Mouse (Mus musculus) heart, postnatal 0 days (tissue): ENCODE data around the gene Cdca5. TPM values are rescaled to one million over a fixed set of nuclear protein-coding genes. Genes with fewer than 3 reads are reported as not detected.
A peak's percentile ranks its signal among the peaks of the same experiment; 100 is the strongest.

Experiments used
- ATAC-seq: fragments of 200-750 bp; cut with Nextera tagmentation; 2 replicates; pipeline ENCODE4 v1.8.0; 2017; ENCODE audit warnings: low read depth, moderate number of reproducible peaks, moderate library complexity; ENCODE audit not compliant: insufficient read depth
- DNase-seq: peaks from one replicate; pipeline ENCODE4 v3.0.0-alpha.2; 2016; ENCODE audit warnings: low spot score
- H3K27ac ChIP-seq: fragments of 300-500 bp; sonication (generic); 2 replicates; pipeline ENCODE4 v1.5.1; 2014; ENCODE audit warnings: low read depth, mild to moderate bottlenecking
- H3K27me3 ChIP-seq: fragments of 300-500 bp; sonication (generic); 2 replicates; pipeline ENCODE4 v1.6.1; 2014; ENCODE audit warnings: low read length, mixed read lengths; ENCODE audit not compliant: control insufficient read depth, insufficient read depth
- H3K36me3 ChIP-seq: fragments of 300-500 bp; sonication (generic); replicated peaks from 2 replicates; pipeline ENCODE4 v1.6.1; 2014; ENCODE audit warnings: low read length, mixed read lengths; ENCODE audit not compliant: control insufficient read depth, insufficient read depth
- H3K4me1 ChIP-seq: fragments of 300-500 bp; sonication (generic); 2 replicates; pipeline ENCODE4 v1.6.1; 2014; ENCODE audit warnings: antibody characterized with exemption; ENCODE audit not compliant: control insufficient read depth, insufficient read depth
- H3K4me2 ChIP-seq: fragments of 300-500 bp; sonication (generic); 2 replicates; pipeline ENCODE4 v1.6.1; 2014; ENCODE audit warnings: low read depth, mild to moderate bottlenecking, low read length, moderate library complexity
- H3K4me3 ChIP-seq: fragments of 300-500 bp; sonication (generic); 2 replicates; pipeline ENCODE4 v1.5.1; 2014; ENCODE audit warnings: low read depth, low read length
- H3K9ac ChIP-seq: fragments of 300-500 bp; sonication (generic); replicated peaks from 2 replicates; pipeline ENCODE4 v1.6.1; 2014; ENCODE audit warnings: low read depth, low read length, mixed read lengths
- H3K9me3 ChIP-seq: fragments of 300-500 bp; sonication (generic); replicated peaks from 2 replicates; pipeline ENCODE4 v1.6.1; 2016; ENCODE audit warnings: low read length; ENCODE audit not compliant: control insufficient read depth
- CTCF ChIP-seq: IDR thresholded peaks from 2 replicates; pipeline ENCODE4 v1.5.1; 2016; ENCODE audit warnings: antibody characterized with exemption, control low read depth, low read depth
- EP300 ChIP-seq: IDR thresholded peaks from 2 replicates; pipeline ENCODE4 v1.6.1; 2016; ENCODE audit warnings: antibody characterized with exemption, low read depth
- WGBS: fragments of 180-500 bp; shearing (Covaris S2); extraction: QIAGEN DNeasy Blood & Tissue Kit; methylation state at CpG from one replicate; pipeline ENCODE4 v1.1.7; 2014; 5-methylcytosine and 5-hydroxymethylcytosine counted together
- polyA plus RNA-seq: library from polyadenylated mRNA; unstranded; fragments of >200 nt; fragmentation: Nextera tagmentation; extraction: Ambion mirVana; gene quantifications from 2 replicates; pipeline ENCODE4 v1.2.1, GENCODE M21; 2015
- total RNA-seq: library from RNA; depleted of rRNA; stranded (reverse); fragments of >200 nt; gene quantifications from 2 replicates; pipeline ENCODE4 v1.2.3, GENCODE M21; 2014; ENCODE audit warnings: low replicate concordance

Cdca5 gene
- total and polyA plus RNA-seq, 2 experiments from 2014 or later = 2.2 to 5.7 TPM

DNA sequence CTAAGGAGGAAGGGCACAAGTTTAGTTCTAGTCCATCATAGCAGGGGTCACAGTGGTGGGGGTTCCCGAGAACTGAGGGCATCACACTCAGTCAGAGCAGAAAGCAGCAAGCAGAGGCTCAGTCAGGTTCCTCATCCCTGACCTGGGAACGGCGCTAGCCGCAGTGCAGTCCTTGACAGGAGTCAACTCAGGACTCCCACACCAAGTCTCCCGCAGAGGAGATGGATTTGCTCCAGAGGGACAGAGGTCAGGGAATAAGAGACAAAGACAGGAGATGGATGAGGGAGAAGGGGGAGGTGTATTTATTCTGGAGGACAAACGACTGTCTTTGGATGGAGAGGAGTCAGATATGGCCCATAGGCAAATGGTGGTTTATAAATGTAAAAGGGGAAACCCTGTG is 28.3 kb downstream of the Cdca5 start:
- TF ChIP-seq EP300 = no peak
- TF ChIP-seq CTCF = no peak
- no peak overlapping the region for H3K4me2 ChIP-seq
- H3K4me3 ChIP-seq = no peak overlapping the region
- ATAC-seq (no peak), DNase-seq (no peak)
- no peak overlapping the region for H3K27ac ChIP-seq
- peaks cover 11% of the 10 kb centered on the region for H3K4me1 ChIP-seq
- H3K9me3 ChIP-seq = no peaks in the 10 kb centered on the region
- 50% methylated on average over 6 of the region's 6 CpGs for WGBS
- H3K36me3 ChIP-seq = peaks cover 23% of the 10 kb centered on the region
- no peaks in the 10 kb centered on the region for H3K27me3 ChIP-seq
- H3K9ac ChIP-seq = no peak overlapping the region

DNA sequence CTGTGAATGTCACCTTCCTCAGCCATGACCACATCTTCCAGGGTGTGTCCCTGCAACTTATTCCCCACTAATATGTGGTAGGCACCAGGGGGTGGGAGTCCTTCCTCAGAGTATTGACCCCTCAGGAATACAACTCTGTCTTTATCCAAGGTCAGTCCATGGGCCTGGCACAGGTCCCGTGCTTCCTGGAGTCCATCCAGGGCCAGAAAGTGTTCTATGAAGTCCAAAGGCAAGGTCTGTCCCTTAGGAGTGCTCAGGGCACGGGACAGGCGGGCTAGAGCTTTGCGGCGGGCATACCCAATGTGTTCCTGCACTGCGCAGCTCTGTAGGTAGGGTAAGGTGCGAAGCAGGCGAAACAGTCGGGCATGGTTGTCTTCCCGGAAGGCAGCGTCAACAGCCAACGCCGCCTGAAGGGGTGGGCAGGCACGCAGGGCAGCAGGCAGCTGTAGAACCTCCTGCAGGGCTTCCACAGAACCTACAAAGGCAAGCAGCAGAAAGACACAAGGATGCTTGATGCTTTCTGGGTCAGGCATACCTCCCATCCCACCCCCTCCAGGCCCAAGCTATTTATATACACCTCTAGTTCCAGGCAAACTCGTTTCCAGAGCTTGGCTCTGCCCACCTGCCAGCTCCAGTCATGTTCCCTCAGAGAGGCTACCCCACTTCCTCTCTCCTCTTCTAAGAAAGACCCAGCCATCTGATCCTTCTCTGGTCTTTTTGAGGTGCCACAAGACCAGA is 31.5 kb downstream of the Cdca5 start:
- 77% methylated on average over 15 of the region's 15 CpGs for WGBS

DNA sequence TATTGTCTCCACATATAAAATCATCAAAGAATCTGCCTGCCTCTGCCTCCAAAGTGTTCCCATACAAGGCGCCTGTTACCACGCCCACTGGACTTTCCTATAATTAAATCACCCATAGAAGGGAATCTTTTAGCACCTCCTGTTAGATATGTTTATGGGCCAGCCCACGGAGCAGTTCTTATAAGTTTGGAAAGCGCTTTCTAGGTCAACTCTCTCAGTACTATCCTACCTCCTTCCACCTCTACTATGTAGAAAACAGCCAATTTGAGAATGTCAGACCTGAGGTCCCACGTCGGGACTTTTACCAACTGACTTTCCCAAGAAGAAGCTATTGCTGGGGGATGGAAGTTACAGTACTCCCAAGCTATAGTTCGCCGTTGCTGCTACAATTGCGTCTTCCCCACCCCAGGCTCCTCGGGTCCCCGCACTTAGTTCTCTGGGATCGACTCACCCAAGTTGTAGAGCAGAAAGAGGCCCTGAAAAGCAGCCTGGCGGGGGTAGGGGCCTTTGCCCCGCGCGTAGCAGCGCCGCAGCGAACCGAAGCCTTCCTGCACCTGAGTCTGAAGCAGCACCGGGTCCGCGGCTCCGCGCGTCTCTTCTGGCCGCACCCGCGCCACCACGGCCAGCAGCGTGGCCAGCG is 32.7 kb downstream of the Cdca5 start:
- DNase-seq = no peak
- Histone ChIP-seq H3K9ac (peak overlapping the region; percentile 79), H3K4me3 (peak overlapping the region; percentile 64), H3K4me1 (peaks cover 11% of the 10 kb centered on the region), H3K27ac (peak overlapping the region; percentile 92), H3K4me2 (peak overlapping the region; percentile 98), H3K27me3 (no peaks in the 10 kb centered on the region), H3K9me3 (no peaks in the 10 kb centered on the region), H3K36me3 (peaks cover 28% of the 10 kb centered on the region)
- no peak for TF ChIP-seq EP300
- no peak for TF ChIP-seq CTCF
- 4% methylated on average over 31 of the region's 32 CpGs for WGBS
- ATAC-seq = peak; percentile 2; the same call in 1 of the 2 replicates

More for the DNA sequence above, 31.5 kb downstream of the Cdca5 start:
- H3K4me3 ChIP-seq = no peak overlapping the region
- H3K9ac ChIP-seq = 0 out of 2 replicates have a peak overlapping the region, but pooled peaks have one; percentile 21
- TF ChIP-seq EP300 (no peak), CTCF (no peak)
- ATAC-seq = no peak
- H3K27me3 ChIP-seq = no peaks in the 10 kb centered on the region
- no peaks in the 10 kb centered on the region for H3K9me3 ChIP-seq
- peak overlapping the region; percentile 98 for H3K4me2 ChIP-seq
- H3K4me1 ChIP-seq = peaks cover 11% of the 10 kb centered on the region
- DNase-seq = no peak
- H3K36me3 ChIP-seq = peaks cover 28% of the 10 kb centered on the region
- H3K27ac ChIP-seq = 0 out of 2 replicates have a peak overlapping the region, but pooled peaks have one; percentile 5

DNA sequence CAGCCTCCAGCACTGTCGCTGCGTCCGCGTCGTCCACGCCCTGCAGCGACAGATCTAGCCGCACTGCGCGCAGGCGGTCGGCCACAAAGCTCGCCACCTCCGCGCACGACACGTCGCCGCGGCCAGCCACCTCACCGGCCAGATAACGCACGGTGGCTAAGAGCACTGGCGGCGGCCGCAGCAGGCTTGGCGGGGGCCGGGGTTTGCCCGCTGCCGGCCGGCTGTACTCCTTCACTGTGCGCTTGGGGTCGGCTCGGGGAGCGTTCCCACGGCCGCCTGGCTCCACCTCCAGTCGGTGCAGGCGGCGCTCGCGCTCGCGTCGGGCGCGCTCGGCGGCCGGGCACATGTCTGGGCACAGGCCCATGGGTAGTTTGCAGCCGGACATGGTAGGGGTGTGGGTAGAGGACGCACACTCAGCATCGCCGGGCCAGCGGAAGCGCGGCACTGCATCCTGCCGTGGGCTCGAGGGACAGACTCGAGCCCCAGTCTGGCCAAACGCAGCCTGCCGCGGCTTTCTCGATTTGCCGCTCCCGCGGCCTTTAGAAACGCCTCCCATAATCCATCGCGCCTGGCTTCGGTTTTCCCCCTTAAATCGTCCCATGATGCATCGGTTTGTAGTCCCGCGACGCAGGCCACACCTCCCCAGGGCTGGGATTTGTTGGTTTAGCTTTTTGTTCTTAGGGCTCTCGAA is 33.3 kb downstream of the Cdca5 start, which contains the start of gene Sac3d1:
TSS of gene Sac3d1 (minus strand) at position 665 of the 691 bp plus-strand sequence.
- TF ChIP-seq EP300 = peak; percentile 51; the same call in 1 of the 2 replicates
- no peak for TF ChIP-seq CTCF
- Histone ChIP-seq H3K4me2 (peak within 1 kb of the TSS; percentile 98), H3K9ac (peak within 1 kb of the TSS; percentile 79), H3K4me1 (peaks cover 11% of the 10 kb centered on the region), H3K36me3 (peaks cover 24% of the 10 kb centered on the region), H3K4me3 (peak within 1 kb of the TSS; percentile 64), H3K27ac (peak within 1 kb of the TSS; percentile 92), H3K9me3 (no peaks in the 10 kb centered on the region), H3K27me3 (no peaks in the 10 kb centered on the region)
- WGBS = under 1% methylated on average over 62 of the region's 77 CpGs
- peak; percentile 85 for DNase-seq
- peak; percentile 85 for ATAC-seq

DNA sequence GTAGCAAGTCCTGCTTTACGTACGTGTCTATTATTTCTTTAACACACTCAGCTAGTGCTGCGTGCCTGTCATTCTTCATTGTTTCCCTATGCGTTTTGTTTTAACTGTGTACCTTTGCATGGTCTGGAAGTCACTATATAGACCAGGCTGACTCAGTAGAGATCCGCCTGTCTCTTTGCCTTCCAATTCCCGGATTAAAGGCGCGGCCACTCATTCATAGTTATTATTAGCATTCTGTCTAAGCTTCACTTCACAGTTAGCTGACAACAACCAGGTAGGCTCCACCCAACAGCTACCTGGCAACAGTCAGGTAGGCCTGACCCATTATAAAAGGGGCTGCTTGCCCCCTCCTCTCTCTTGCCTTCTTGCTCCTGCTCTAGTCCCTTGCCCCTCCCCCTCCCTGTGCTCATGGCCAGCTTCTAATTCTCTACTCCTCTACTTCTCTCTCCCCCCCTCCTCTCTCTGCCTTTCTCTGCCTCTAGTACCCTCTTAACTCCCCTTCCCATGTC is 33.9 kb downstream of the Cdca5 start:
- peak overlapping the region; percentile 64 for H3K4me3 ChIP-seq
- peaks cover 11% of the 10 kb centered on the region for H3K4me1 ChIP-seq
- no peaks in the 10 kb centered on the region for H3K9me3 ChIP-seq
- ATAC-seq (peak; percentile 1; the same call in 1 of the 2 replicates), DNase-seq (no peak)
- WGBS = 2% methylated on average over 8 of the region's 8 CpGs
- H3K4me2 ChIP-seq = peak overlapping the region; percentile 98
- peaks cover 24% of the 10 kb centered on the region for H3K36me3 ChIP-seq
- no peaks in the 10 kb centered on the region for H3K27me3 ChIP-seq
- no peak for TF ChIP-seq EP300
- TF ChIP-seq CTCF = no peak
- peak overlapping the region; percentile 92 for H3K27ac ChIP-seq
- H3K9ac ChIP-seq = peak overlapping the region; percentile 79
